Mouse (Mus musculus) liver, embryonic 13.5 days (tissue): ENCODE results near the gene Dnajc13. TPM values are rescaled to one million over a fixed set of nuclear protein-coding genes. Genes with fewer than 3 reads are reported as not detected.

ENCODE experiments used
- ATAC-seq: fragments of 200-750 bp; cut with Nextera tagmentation; 2 replicates; pipeline ENCODE4 v1.8.0; 2017; ENCODE audit warnings: low read depth, mild to moderate bottlenecking, moderate number of reproducible peaks, moderate library complexity
- DNase-seq: peaks from one replicate; pipeline ENCODE4 v3.0.0; 2022
- H3K27ac ChIP-seq: fragments of 300-500 bp; sonication (generic); 2 replicates; pipeline ENCODE4 v1.5.1; 2015; ENCODE audit warnings: moderate library complexity, mild to moderate bottlenecking, inconsistent platforms
- H3K27me3 ChIP-seq: fragments of 300-500 bp; sonication (generic); 2 replicates; pipeline ENCODE4 v1.6.1; 2015; ENCODE audit warnings: mild to moderate bottlenecking, inconsistent platforms
- H3K36me3 ChIP-seq: fragments of 300-500 bp; sonication (generic); 2 replicates; pipeline ENCODE4 v1.6.1; 2015; ENCODE audit warnings: mild to moderate bottlenecking, inconsistent platforms
- H3K4me1 ChIP-seq: fragments of 300-500 bp; sonication (generic); replicated peaks from 2 replicates; pipeline ENCODE4 v1.6.1; 2015; ENCODE audit warnings: inconsistent platforms
- H3K4me2 ChIP-seq: fragments of 300-500 bp; sonication (generic); 2 replicates; pipeline ENCODE4 v1.6.1; 2015; ENCODE audit warnings: inconsistent platforms, mild to moderate bottlenecking, moderate library complexity
- H3K4me3 ChIP-seq: fragments of 300-500 bp; sonication (generic); replicated peaks from 2 replicates; pipeline ENCODE4 v1.5.1; 2015; ENCODE audit warnings: mild to moderate bottlenecking, inconsistent platforms
- H3K9ac ChIP-seq: fragments of 300-500 bp; sonication (generic); 2 replicates; pipeline ENCODE4 v1.6.1; 2015; ENCODE audit warnings: mild to moderate bottlenecking, inconsistent platforms
- H3K9me3 ChIP-seq: fragments of 300-500 bp; sonication (generic); replicated peaks from 2 replicates; pipeline ENCODE4 v1.6.1; 2016; ENCODE audit warnings: inconsistent platforms
- WGBS: fragments of 180-500 bp; shearing (Covaris S2); methylation state at CpG from one replicate; pipeline ENCODE4 v1.1.7; 2015; ENCODE audit not compliant: insufficient replicate concordance; 5-methylcytosine and 5-hydroxymethylcytosine counted together
- polyA plus RNA-seq: library from polyadenylated mRNA; unstranded; fragments of >200 nt; fragmentation: Nextera tagmentation; extraction: Ambion mirVana; gene quantifications from 2 replicates; pipeline ENCODE4 v1.2.1, GENCODE M21; 2015

The Dnajc13 gene
- polyA plus RNA-seq, 1 experiment from 2014 or later: 6.4 TPM

DNA sequence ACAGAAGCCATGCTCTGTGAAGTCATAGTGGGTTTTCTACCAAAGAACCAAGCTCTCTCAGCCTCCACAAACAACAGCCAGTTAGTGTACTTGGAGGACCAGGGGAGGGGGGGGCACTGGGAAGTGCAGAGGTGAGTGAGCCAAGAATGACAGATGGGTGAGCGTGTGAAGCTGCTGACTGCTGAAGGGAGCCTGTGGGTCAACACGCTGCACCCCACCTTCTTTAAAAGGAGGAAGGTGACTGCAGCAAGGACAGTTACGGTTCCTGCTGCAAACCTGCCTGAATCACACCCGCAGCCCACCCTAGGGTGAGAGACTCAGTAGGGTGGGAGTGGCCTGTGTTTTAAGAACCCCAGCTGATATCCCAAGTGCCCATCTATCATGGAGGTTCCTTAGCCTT, 81.1 kb downstream of the Dnajc13 start:
- Histone ChIP-seq H3K27ac (no peak overlapping the region), H3K36me3 (peaks cover 64% of the 10 kb centered on the region), H3K9me3 (no peaks in the 10 kb centered on the region), H3K4me3 (no peak overlapping the region), H3K4me1 (no peaks in the 10 kb centered on the region), H3K4me2 (no peak overlapping the region), H3K27me3 (no peaks in the 10 kb centered on the region), H3K9ac (no peak overlapping the region)
- 88% methylated on average over 4 of the region's 4 CpGs for WGBS
- no peak for DNase-seq
- ATAC-seq: no peak

- Histone ChIP-seq H3K36me3 (peaks cover 74% of the 10 kb centered on the region), H3K9me3 (no peaks in the 10 kb centered on the region), H3K9ac (no peak overlapping the region), H3K4me2 (no peak overlapping the region), H3K4me1 (no peaks in the 10 kb centered on the region), H3K27ac (no peak overlapping the region), H3K4me3 (no peak overlapping the region), H3K27me3 (no peaks in the 10 kb centered on the region)
- ATAC-seq (no peak), DNase-seq (no peak)
- WGBS: 89% methylated on average over 6 of the region's 6 CpGs
Measured at GRCm38 (mm10) chr9:104180046-104180445, 82.7 kb downstream of the Dnajc13 start.

DNA sequence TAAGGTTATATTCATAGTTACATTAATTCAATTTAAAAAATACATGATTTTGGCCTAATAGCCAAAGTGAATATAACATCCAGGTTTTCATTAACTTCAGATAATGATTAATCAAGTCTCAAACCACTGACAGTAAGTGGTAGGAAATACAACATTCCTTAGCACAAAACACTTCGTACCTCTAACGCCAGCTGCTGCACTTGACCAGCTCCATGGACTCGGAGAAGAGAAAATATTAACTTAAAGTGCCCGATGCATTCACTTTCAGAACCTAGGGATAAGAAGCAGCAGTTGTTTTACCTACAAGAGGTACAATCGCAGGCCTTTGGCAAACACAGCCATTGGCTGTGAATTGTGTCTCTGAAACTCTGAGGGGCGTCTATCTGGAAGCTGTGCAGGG, 90.4 kb downstream of the Dnajc13 start:
- Histone ChIP-seq H3K36me3 (peaks cover 63% of the 10 kb centered on the region), H3K4me2 (no peak overlapping the region), H3K4me3 (no peak overlapping the region), H3K27ac (no peak overlapping the region), H3K9ac (no peak overlapping the region), H3K4me1 (no peaks in the 10 kb centered on the region), H3K27me3 (no peaks in the 10 kb centered on the region), H3K9me3 (no peaks in the 10 kb centered on the region)
- WGBS: 85% methylated on average over 6 of the region's 6 CpGs
- ATAC-seq: no peak
- DNase-seq: no peak

- H3K9ac ChIP-seq: no peak overlapping the region
- H3K27ac ChIP-seq: no peak overlapping the region
- H3K4me1 ChIP-seq: no peaks in the 10 kb centered on the region
- no peak overlapping the region for H3K4me3 ChIP-seq
- ATAC-seq (no peak), DNase-seq (no peak)
- peaks cover 64% of the 10 kb centered on the region for H3K36me3 ChIP-seq
- no peaks in the 10 kb centered on the region for H3K9me3 ChIP-seq
- no peaks in the 10 kb centered on the region for H3K27me3 ChIP-seq
- H3K4me2 ChIP-seq: no peak overlapping the region
- 78% methylated on average over 6 of the region's 6 CpGs for whole genome bisulfite sequencing
Measured at GRCm38 (mm10) chr9:104171651-104172050, 91.1 kb downstream of the Dnajc13 start.

GRCm38 (mm10) chr9:104169986-104170385, 92.7 kb downstream of the Dnajc13 start:
- Histone ChIP-seq H3K36me3 (peaks cover 63% of the 10 kb centered on the region), H3K4me1 (no peaks in the 10 kb centered on the region), H3K4me3 (no peak overlapping the region), H3K27ac (no peak overlapping the region), H3K9ac (no peak overlapping the region), H3K9me3 (no peaks in the 10 kb centered on the region), H3K4me2 (no peak overlapping the region), H3K27me3 (no peaks in the 10 kb centered on the region)
- DNase-seq: no peak
- ATAC-seq: no peak
- WGBS: 84% methylated on average over 10 of the region's 10 CpGs

DNA sequence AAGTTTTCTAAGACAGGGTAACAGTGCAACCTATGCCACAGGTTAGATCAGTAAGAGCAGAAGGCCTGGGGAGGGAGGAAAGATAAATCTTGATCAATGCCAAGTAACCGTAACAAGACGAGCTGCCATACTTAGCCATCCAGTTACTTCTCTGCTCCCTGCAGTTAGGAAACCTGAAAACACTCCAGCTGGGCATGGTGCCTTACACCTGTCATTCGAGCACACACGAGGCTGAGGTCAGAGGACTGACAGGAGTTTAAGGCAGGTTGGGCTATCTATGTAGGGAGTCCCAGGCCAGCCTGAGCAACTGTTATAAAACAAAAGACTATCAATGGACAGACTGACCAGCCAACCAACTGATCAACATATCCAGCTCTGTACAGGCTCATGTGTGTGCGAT, 96.8 kb downstream of the Dnajc13 start:
- DNase-seq (no peak), ATAC-seq (no peak)
- Histone ChIP-seq H3K9ac (no peak overlapping the region), H3K4me1 (no peaks in the 10 kb centered on the region), H3K27me3 (no peaks in the 10 kb centered on the region), H3K9me3 (no peaks in the 10 kb centered on the region), H3K27ac (no peak overlapping the region), H3K4me3 (no peak overlapping the region), H3K36me3 (peaks cover 77% of the 10 kb centered on the region), H3K4me2 (no peak overlapping the region)
- WGBS: 84% methylated on average over 5 of the region's 5 CpGs

- H3K4me2 ChIP-seq: no peak overlapping the region
- H3K4me1 ChIP-seq: no peaks in the 10 kb centered on the region
- no peak overlapping the region for H3K9ac ChIP-seq
- ATAC-seq (no peak), DNase-seq (no peak)
- WGBS: 82% methylated on average over 5 of the region's 5 CpGs
- H3K27me3 ChIP-seq: no peaks in the 10 kb centered on the region
- no peak overlapping the region for H3K27ac ChIP-seq
- no peak overlapping the region for H3K4me3 ChIP-seq
- H3K36me3 ChIP-seq: peaks cover 80% of the 10 kb centered on the region
- no peaks in the 10 kb centered on the region for H3K9me3 ChIP-seq
Measured at GRCm38 (mm10) chr9:104164194-104164593, 98.5 kb downstream of the Dnajc13 start.

GRCm38 (mm10) chr9:104161117-104161516, 101.6 kb downstream of the Dnajc13 start:
- Histone ChIP-seq H3K9me3 (no peaks in the 10 kb centered on the region), H3K27ac (0 out of 2 replicates have a peak overlapping the region, but pooled peaks have one; percentile 47), H3K4me3 (no peak overlapping the region), H3K4me1 (no peaks in the 10 kb centered on the region), H3K27me3 (no peaks in the 10 kb centered on the region), H3K9ac (no peak overlapping the region), H3K36me3 (peaks cover 89% of the 10 kb centered on the region), H3K4me2 (no peak overlapping the region)
- DNase-seq (no peak), ATAC-seq (peak; percentile 84)
- WGBS: 64% methylated on average over 7 of the region's 7 CpGs

GRCm38 (mm10) chr9:104157291-104157690, 105.4 kb downstream of the Dnajc13 start:
- peaks cover 91% of the 10 kb centered on the region for H3K36me3 ChIP-seq
- no peak for ATAC-seq

DNA sequence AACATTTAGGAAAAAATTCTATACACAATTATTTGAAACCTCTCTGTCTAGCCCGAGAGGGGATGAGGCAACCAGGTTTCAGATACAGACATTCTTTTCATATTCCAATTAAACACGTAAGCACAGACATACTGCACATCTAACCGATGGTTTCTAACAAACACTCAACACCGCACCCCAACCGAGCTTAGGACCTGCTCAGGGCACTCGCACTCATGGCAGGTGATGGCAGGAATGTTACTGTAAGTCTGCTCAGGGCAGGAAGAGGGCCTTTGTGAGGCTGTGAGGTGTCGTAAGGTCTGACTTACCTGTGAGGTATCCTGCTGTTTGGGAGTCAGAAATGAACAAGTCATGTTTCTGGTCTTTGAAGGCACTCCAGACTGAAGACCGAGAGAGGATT, 106.2 kb downstream of the Dnajc13 start:
- H3K36me3 ChIP-seq: peaks cover 91% of the 10 kb centered on the region
- no peak overlapping the region for H3K9ac ChIP-seq

More at GRCm38 (mm10) chr9:104157291-104157690, 105.4 kb downstream of the Dnajc13 start:
- Histone ChIP-seq H3K27ac (no peak overlapping the region), H3K27me3 (no peaks in the 10 kb centered on the region), H3K9ac (no peak overlapping the region), H3K4me2 (no peak overlapping the region), H3K4me1 (no peaks in the 10 kb centered on the region), H3K9me3 (no peaks in the 10 kb centered on the region), H3K4me3 (no peak overlapping the region)
- 89% methylated on average over 7 of the region's 7 CpGs for WGBS
- no peak for DNase-seq

GRCm38 (mm10) chr9:104155100-104155715, 107.5 kb downstream of the Dnajc13 start:
- Histone ChIP-seq H3K9ac (no peak overlapping the region), H3K4me1 (no peaks in the 10 kb centered on the region), H3K27ac (no peak overlapping the region), H3K4me2 (no peak overlapping the region), H3K4me3 (no peak overlapping the region), H3K9me3 (no peaks in the 10 kb centered on the region), H3K27me3 (no peaks in the 10 kb centered on the region), H3K36me3 (peaks cover 89% of the 10 kb centered on the region)
- ATAC-seq (no peak), DNase-seq (no peak)
- 81% methylated on average over 14 of the region's 14 CpGs for WGBS

More for the DNA sequence above, 106.2 kb downstream of the Dnajc13 start:
- no peaks in the 10 kb centered on the region for H3K9me3 ChIP-seq
- WGBS: 87% methylated on average over 8 of the region's 8 CpGs
- H3K4me3 ChIP-seq: no peak overlapping the region
- H3K27me3 ChIP-seq: no peaks in the 10 kb centered on the region
- no peaks in the 10 kb centered on the region for H3K4me1 ChIP-seq
- ATAC-seq (no peak), DNase-seq (no peak)
- H3K4me2 ChIP-seq: no peak overlapping the region
- H3K27ac ChIP-seq: no peak overlapping the region

DNA sequence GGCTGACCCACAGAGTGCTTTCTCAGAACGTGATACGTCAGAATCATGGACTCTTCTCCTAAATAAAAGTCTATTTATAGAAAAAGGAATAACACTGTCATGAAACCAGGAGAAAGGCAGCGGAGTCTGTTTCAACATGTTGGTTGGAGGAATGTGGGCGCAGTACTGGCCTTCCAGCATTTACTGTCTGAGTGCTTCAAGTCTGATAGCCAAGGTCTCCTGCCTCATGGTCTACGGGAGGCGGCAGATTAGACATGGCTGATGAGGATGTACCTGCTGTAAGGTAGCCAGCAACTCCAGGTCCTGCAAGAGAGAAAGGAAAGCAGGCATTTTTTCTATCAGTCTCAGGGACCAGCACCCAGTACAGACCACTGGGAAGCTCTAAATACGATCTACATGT, 110.6 kb downstream of the Dnajc13 start:
- no peak overlapping the region for H3K27ac ChIP-seq
- no peak overlapping the region for H3K4me2 ChIP-seq
- H3K4me1 ChIP-seq: no peaks in the 10 kb centered on the region
- no peak overlapping the region for H3K9ac ChIP-seq
- H3K9me3 ChIP-seq: no peaks in the 10 kb centered on the region
- ATAC-seq: no peak
- WGBS: 86% methylated on average over 7 of the region's 7 CpGs
- no peaks in the 10 kb centered on the region for H3K27me3 ChIP-seq
- H3K36me3 ChIP-seq: peaks cover 67% of the 10 kb centered on the region
- DNase-seq: no peak
- H3K4me3 ChIP-seq: no peak overlapping the region
